Mouse (Mus musculus) liver, adult (tissue): ENCODE measurements around the gene Cfap65.

Source experiments
- GATA4 ChIP-seq: IDR thresholded peaks from 2 replicates; pipeline ENCODE4 v1.6.1; 2014; ENCODE audit warnings: mild to moderate bottlenecking, low read length; ENCODE audit not compliant: insufficient replicate concordance

The Cfap65 gene

GRCm38 (mm10) chr1:74894966-74895365 lies 40.4 kb downstream of the Cfap65 start:
- no peak for TF ChIP-seq GATA4

GRCm38 (mm10) chr1:74893134-74893855 lies 42.1 kb downstream of the Cfap65 start, which contains the start of gene Cryba2:
Gene Cryba2, minus strand, starts transcription at chr1:74893143.
- TF ChIP-seq GATA4, result no peak

- no peak for TF ChIP-seq GATA4
Observed at GRCm38 (mm10) chr1:74892351-74893133, 42.9 kb downstream of the Cfap65 start.

- no peak for TF ChIP-seq GATA4
Observed at GRCm38 (mm10) chr1:74891513-74891912, 43.9 kb downstream of the Cfap65 start.

GRCm38 (mm10) chr1:74885369-74886042 lies 49.9 kb downstream of the Cfap65 start, which contains the start of gene Fev:
Gene Fev, minus strand, starts transcription at chr1:74885419.
- no peak for TF ChIP-seq GATA4

- TF ChIP-seq GATA4, result no peak
Observed at GRCm38 (mm10) chr1:74884196-74885141, 50.9 kb downstream of the Cfap65 start.

GRCm38 (mm10) chr1:74883441-74883840 lies 52.0 kb downstream of the Cfap65 start:
- no peak for TF ChIP-seq GATA4

- TF ChIP-seq GATA4, result no peak
Observed at GRCm38 (mm10) chr1:74882828-74883227, 52.6 kb downstream of the Cfap65 start.

GRCm38 (mm10) chr1:74882055-74882734 lies 53.2 kb downstream of the Cfap65 start:
- no peak for TF ChIP-seq GATA4

GRCm38 (mm10) chr1:74880785-74881360 lies 54.5 kb downstream of the Cfap65 start:
- TF ChIP-seq GATA4, result no peak

- TF ChIP-seq GATA4, result no peak
Observed at GRCm38 (mm10) chr1:74877199-74877598, 58.2 kb downstream of the Cfap65 start.

GRCm38 (mm10) chr1:74872218-74872617 lies 63.2 kb downstream of the Cfap65 start:
- no peak for TF ChIP-seq GATA4

- no peak for TF ChIP-seq GATA4
Observed at GRCm38 (mm10) chr1:74861783-74862182, 73.6 kb downstream of the Cfap65 start.
